ENCODE assay signal across 9 mouse cellular contexts in the genomic region with DNA sequence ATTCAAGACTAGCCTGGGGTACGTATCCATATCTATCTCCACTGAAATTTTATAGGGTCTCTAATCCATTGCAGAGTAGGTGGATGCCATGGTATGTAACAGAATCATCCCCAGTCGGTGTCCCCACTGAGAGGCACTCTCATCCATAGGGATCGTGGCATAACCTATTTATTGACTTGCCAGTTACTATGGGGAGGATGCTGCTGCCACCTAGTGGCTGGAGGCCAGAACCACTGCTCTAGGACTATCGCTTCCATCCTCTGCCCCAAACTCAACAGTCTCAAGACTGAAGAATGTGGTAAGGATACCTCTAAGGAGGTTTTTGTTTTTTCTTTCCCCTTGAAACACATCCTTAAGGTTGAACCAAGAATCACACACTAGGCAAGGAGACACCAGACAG. TPM values are rescaled to one million over a fixed set of nuclear protein-coding genes. Genes with fewer than 3 reads are reported as not detected.
A peak's percentile ranks its signal among the peaks of the same experiment; 100 is the strongest.
DNase-seq lines count a peak whose midpoint lies in the region; ATAC-seq and TF ChIP-seq lines count a peak whose summit lies in the region.
"Had no signal": no experiment of that assay in that cellular context is flagged by ENCODE, and none has a peak within 500 bp of the region (broad histone marks: within the 10 kb centered on the region; RNA-seq: fewer than 3 reads in every experiment).

No protein-coding gene starts in this region.

- no peaks in the 10 kb centered on the region for H3K27me3 ChIP-seq in liver, postnatal 0 days (ENCODE audit: insufficient read depth, low read length)

- ATAC-seq in liver, postnatal 0 days = 0 out of 2 replicates have a peak, but pooled peaks have one; percentile 41

- TF ChIP-seq CTCF in liver, postnatal 0 days (IDR thresholded peaks at IDR 0.05; ENCODE audit: low read depth) = peak; percentile 95

- no peaks in the 10 kb centered on the region for H3K9me3 ChIP-seq in liver, postnatal 0 days (ENCODE audit: low read length)

- WGBS in liver, postnatal 0 days (ENCODE audit: insufficient replicate concordance) = 48% methylated on average over 4 of the region's 4 CpGs

- no peak overlapping the region for H3K9ac ChIP-seq in liver, postnatal 0 days (replicated peaks)

- H3K36me3 ChIP-seq in liver, postnatal 0 days (replicated peaks; ENCODE audit: insufficient read depth, low read length) = no peaks in the 10 kb centered on the region

- no peaks in the 10 kb centered on the region for H3K4me1 ChIP-seq in liver, postnatal 0 days (ENCODE audit: insufficient read depth)

- no peak overlapping the region for H3K27ac ChIP-seq in liver, postnatal 0 days (ENCODE audit: low read depth)

- no peak overlapping the region for H3K4me2 ChIP-seq in liver, postnatal 0 days (ENCODE audit: low read depth, low read length)

- H3K4me3 ChIP-seq in liver, postnatal 0 days (ENCODE audit: low read depth, low read length) = no peak overlapping the region

- TF ChIP-seq EP300 in liver, postnatal 0 days (IDR thresholded peaks at IDR 0.05; ENCODE audit: low read depth) = no peak

- peak; percentile 72 for DNase-seq in CD4-positive helper T cell, adult 2 months (ENCODE audit: low read depth, low spot score)
- peak; percentile 83 for DNase-seq in MN1 (ENCODE audit: low spot score)
- peak; percentile 39 for DNase-seq in cerebellum, adult 9-10 months
- DNase-seq in gastrocnemius, postnatal 14 days = peak; percentile 67
- DNase-seq in kidney, adult 9 months = peak; percentile 72
- DNase-seq in liver, postnatal 0 days = peak; percentile 82
- DNase-seq in retina, postnatal 7 days (ENCODE audit: low read depth, low spot score) = peak; percentile 46
- peak; percentile 74 for DNase-seq in urinary bladder, postnatal 14 days (ENCODE audit: low spot score)

- intact Hi-C loops in gastrocnemius, postnatal 14 days (cut with DNase I; ENCODE audit: low total_unique reads) = loop anchor here (5.0 kb wide), 1 partner anchor 51 kb away; no protein-coding TSS in a partner anchor

RNA-seq across cellular contexts. Expression of a gene that starts 16.0 kb away (rescaled TPM):
- not detected for total RNA-seq in gastrocnemius, postnatal 14 days (2021)
- not detected in 2 replicates for polyA plus RNA-seq in liver, postnatal 0 days (2015; fragmentation: Nextera tagmentation; extraction: Ambion mirVana)
- total RNA-seq: layer of hippocampus, postnatal 14 days had no signal

RNA-seq across cellular contexts. Expression of a gene that starts 17.1 kb away (rescaled TPM):
- not detected for total RNA-seq in gastrocnemius, postnatal 14 days (2021)
- 0.04 TPM in 1 of 2 replicates, not detected in the other for polyA plus RNA-seq in liver, postnatal 0 days (2015; fragmentation: Nextera tagmentation; extraction: Ambion mirVana)

RNA-seq across cellular contexts. Expression of a gene that starts 27.4 kb away (rescaled TPM):
- 1 to 10 TPM; 3.3 to 4.7 TPM for total RNA-seq in gastrocnemius, postnatal 14 days (2021)
- 3.1 and 3.6 TPM in 2 replicates for polyA plus RNA-seq in liver, postnatal 0 days (2015; fragmentation: Nextera tagmentation; extraction: Ambion mirVana)
